Mouse (Mus musculus) heart, embryonic 14.5 days (tissue): ENCODE measurements around the gene Prdm13. TPM values are rescaled to one million over a fixed set of nuclear protein-coding genes. Genes with fewer than 3 reads are reported as not detected.
A peak's percentile ranks its signal among the peaks of the same experiment; 100 is the strongest.

Experiments used
- ATAC-seq: fragments of 200-750 bp; cut with Nextera tagmentation; 2 replicates; pipeline ENCODE4 v1.8.0; 2017; ENCODE audit warnings: low read depth, moderate TSS enrichment; ENCODE audit not compliant: insufficient number of reproducible peaks, insufficient read depth, low FRiP score
- H3K27ac ChIP-seq, 2 experiments: fragments of 200-500 bp in 1 of 2; fragments of 300-500 bp in 1 of 2; sonication (generic) in 1 of 2; replicated peaks in 1 of 2; 2 replicates each; pipeline ENCODE4 v1.5.1; 2012 to 2014; ENCODE audit warnings: low read depth in 2 of 2, low read length in 2 of 2, control low read depth in 1 of 2, mild to moderate bottlenecking in 1 of 2, mixed read lengths in 1 of 2; ENCODE audit not compliant: control insufficient read depth in 1 of 2, insufficient read depth in 1 of 2
- H3K27me3 ChIP-seq: fragments of 300-500 bp; sonication (generic); 2 replicates; pipeline ENCODE4 v1.6.1; 2014; ENCODE audit warnings: mild to moderate bottlenecking, low read length, control low read depth; ENCODE audit not compliant: control insufficient read depth, insufficient read depth
- H3K36me3 ChIP-seq: fragments of 300-500 bp; sonication (generic); 2 replicates; pipeline ENCODE4 v1.6.1; 2014; ENCODE audit warnings: mild to moderate bottlenecking, control low read depth, low read length, mixed read lengths; ENCODE audit not compliant: control insufficient read depth, insufficient read depth
- H3K4me1 ChIP-seq, 2 experiments: fragments of 200-500 bp in 1 of 2; fragments of 300-500 bp in 1 of 2; sonication (generic) in 1 of 2; 2 replicates each; pipeline ENCODE4 v1.6.1; 2012 to 2014; ENCODE audit warnings: low read length in 2 of 2, control low read depth in 1 of 2, mixed read lengths in 1 of 2; ENCODE audit not compliant: control insufficient read depth in 2 of 2, insufficient read depth in 2 of 2
- H3K4me2 ChIP-seq: fragments of 300-500 bp; sonication (generic); 2 replicates; pipeline ENCODE4 v1.6.1; 2014; ENCODE audit warnings: mild to moderate bottlenecking, low read length
- H3K4me3 ChIP-seq, 2 experiments: fragments of 200-500 bp in 1 of 2; fragments of 300-500 bp in 1 of 2; sonication (generic) in 1 of 2; 2 replicates each; pipeline ENCODE4 v1.5.1; 2012 to 2014; ENCODE audit warnings: low read length in 2 of 2, mild to moderate bottlenecking in 2 of 2, control low read depth in 1 of 2, low read depth in 1 of 2, moderate library complexity in 1 of 2; ENCODE audit not compliant: control insufficient read depth in 1 of 2, insufficient read depth in 1 of 2
- H3K9ac ChIP-seq: fragments of 300-500 bp; sonication (generic); 2 replicates; pipeline ENCODE4 v1.6.1; 2014; ENCODE audit warnings: mild to moderate bottlenecking, low read length
- H3K9me3 ChIP-seq: fragments of 300-500 bp; sonication (generic); 2 replicates; pipeline ENCODE4 v1.6.1; 2016; ENCODE audit warnings: low read length, control low read depth; ENCODE audit not compliant: control insufficient read depth
- WGBS: fragments of 180-500 bp; shearing (Covaris S2); extraction: QIAGEN DNeasy Blood & Tissue Kit; methylation state at CpG from one replicate; pipeline ENCODE4 v1.1.7; 2014; 5-methylcytosine and 5-hydroxymethylcytosine counted together
- polyA plus RNA-seq: library from polyadenylated mRNA; unstranded; fragments of >200 nt; fragmentation: Nextera tagmentation; extraction: Ambion mirVana; gene quantifications from 2 replicates; pipeline ENCODE4 v1.2.1, GENCODE M21; 2014

Gene Prdm13
- not detected in 2 replicates for polyA plus RNA-seq

DNA sequence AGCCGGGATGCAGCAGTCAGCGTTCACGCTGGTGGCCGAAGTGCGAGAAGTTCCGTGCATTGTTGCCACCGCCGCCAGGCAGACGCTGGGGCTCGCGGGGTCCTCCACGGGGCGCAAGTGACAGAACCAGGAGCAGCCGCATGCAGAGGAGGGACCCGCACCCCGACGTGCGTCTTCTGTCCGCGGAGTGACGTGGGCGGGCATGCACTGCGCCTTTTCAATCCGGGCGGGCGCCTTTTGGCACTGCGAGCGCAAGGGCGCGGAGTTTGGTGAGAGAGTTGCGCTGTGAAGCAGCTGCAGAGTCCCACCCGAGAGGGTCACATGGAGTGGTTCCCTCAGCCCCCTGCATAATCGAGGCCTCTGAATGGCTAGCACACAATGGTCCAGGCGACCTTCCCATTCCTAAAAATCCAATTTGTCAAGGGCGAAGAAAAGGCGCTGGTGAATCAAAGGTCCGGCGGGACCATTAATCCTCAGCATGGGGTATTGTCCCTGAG, at the start of gene Prdm13:
Prdm13 (minus strand) TSS at position 369 of the 497 bp plus-strand sequence.
- H3K4me2 ChIP-seq, result no peak within 1 kb of the TSS
- no peak within 1 kb of the TSS for H3K4me3 ChIP-seq
- peaks cover 99% of the 10 kb centered on the region for H3K27me3 ChIP-seq
- H3K27ac ChIP-seq, result no peak within 1 kb of the TSS
- under 1% methylated on average over 38 of the region's 38 CpGs for WGBS
- no peak within 1 kb of the TSS for H3K9ac ChIP-seq
- no peaks in the 10 kb centered on the region for H3K36me3 ChIP-seq
- peaks cover 0 to 10% of the 10 kb centered on the region in 2 experiments; a peak in 1 of 4 replicates for H3K4me1 ChIP-seq
- no peaks in the 10 kb centered on the region for H3K9me3 ChIP-seq
- ATAC-seq, result no peak; the same call in 1 of the 2 replicates

DNA sequence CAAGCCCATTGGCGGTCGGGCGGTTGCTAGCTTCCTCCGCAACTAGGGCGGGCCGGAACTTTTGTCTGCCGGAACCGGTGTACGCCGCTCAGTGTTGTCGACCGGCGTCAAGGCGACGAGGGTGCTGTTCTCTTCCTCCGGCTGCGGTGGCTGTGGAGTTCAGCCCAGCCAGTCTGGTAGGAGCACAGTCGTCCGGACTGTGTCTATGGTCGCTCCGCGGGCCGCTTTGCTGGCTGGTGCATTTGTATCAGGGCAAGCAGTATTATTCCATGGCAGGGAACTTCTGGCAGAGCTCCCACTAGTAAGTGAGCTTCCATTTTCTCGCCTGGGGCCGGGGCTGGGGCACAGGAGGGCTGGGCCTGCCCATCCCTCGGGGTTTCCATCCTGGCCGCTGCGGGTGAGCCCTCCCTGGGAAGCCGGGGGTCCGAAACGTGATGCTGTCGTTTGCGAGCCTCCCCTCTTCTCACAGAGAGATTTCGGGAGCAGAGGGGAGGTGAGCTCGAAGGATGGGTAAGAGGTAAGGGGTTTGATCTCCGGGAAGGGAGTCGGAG, 41.9 kb upstream of the Prdm13 start, which contains the start of gene Ccnc:
Ccnc (plus strand) TSS at position 87 of the 551 bp plus-strand sequence.
- WGBS, result under 1% methylated on average over 37 of the region's 37 CpGs
- peaks cover under 1% of the 10 kb centered on the region; the same call in 1 of the 2 replicates for H3K36me3 ChIP-seq
- H3K4me3 ChIP-seq, result peak within 1 kb of the TSS; percentile 90 to 91
- H3K9me3 ChIP-seq, result no peaks in the 10 kb centered on the region
- H3K4me1 ChIP-seq, result peaks cover 2 to 5% of the 10 kb centered on the region in 2 experiments; a peak in 3 of 4 replicates
- H3K9ac ChIP-seq, result peak within 1 kb of the TSS; percentile 92
- H3K27ac ChIP-seq, result peak within 1 kb of the TSS; percentile 70 to 79
- no peaks in the 10 kb centered on the region for H3K27me3 ChIP-seq
- peak within 1 kb of the TSS; percentile 81 for H3K4me2 ChIP-seq
- ATAC-seq, result peak; percentile 94

DNA sequence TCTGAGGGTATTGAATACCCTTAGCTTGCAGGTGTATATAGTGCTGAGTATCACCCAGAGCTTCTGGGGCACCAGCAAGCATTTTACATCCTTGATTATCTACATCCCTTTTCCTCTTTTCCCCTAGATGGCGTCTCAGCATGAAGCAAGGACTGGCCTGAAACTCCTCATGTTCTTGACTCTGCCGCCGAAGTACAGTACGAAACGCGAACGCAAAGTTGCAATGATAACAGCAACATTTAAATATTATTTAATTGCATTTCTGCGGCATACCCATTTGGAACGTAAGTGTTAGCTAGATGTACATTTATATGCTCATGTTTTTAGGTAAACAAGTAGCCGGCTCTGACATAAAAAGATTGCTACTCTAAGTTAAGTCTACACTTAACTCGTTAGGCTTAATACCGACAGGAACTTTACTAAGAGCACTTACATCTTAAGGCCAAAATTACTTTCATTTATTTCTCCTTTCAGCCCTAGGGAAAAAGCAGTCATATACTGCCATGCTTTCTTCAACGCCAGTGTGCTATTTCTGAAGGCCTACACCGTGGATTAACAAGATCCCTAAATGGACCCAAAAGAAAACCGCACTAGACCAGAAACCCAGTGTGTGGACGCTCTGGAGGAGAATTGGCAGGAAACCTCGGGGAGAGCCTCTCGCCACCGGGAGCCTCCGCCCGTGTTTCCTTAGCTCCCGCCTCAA, 41.3 kb upstream of the Prdm13 start:
- no peaks in the 10 kb centered on the region for H3K27me3 ChIP-seq

DNA sequence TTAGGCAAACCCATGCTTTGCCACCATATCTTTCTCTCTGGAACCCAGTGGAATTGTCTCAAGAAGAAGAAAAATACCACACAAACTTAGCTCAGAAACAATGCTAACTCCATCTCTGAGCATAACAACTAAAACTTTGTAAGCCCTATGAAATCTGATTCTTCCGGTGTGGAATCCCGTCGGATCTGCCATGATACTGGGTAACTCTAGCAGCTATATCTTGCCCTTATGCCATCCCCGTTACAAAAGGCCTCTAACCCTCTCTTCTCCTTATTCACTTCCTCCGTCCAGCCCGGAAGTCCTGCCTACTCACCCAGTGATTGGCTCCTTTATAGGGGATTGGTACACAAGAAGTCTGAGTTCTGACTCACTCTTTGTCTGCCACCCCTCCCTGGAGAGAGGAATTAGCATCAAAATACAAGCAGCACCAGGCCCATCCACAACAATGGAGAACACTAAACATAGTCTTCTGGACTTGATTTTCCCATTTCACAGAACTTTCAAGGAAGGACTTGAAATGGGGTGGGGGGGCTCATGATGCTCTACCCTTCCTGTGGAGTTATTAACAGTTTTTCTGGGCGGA, 37.1 kb upstream of the Prdm13 start:
- H3K4me2 ChIP-seq, result no peak overlapping the region
- H3K36me3 ChIP-seq, result no peaks in the 10 kb centered on the region
- H3K9ac ChIP-seq, result no peak overlapping the region
- no peaks in the 10 kb centered on the region for H3K4me1 ChIP-seq
- no peak overlapping the region for H3K27ac ChIP-seq
- 57% methylated on average over 7 of the region's 7 CpGs for WGBS
- H3K27me3 ChIP-seq, result no peaks in the 10 kb centered on the region; the same call in 1 of the 2 replicates
- no peak overlapping the region for H3K4me3 ChIP-seq
- ATAC-seq, result no peak
- no peaks in the 10 kb centered on the region for H3K9me3 ChIP-seq

More for the DNA sequence above, 41.3 kb upstream of the Prdm13 start:
- peaks cover 2 to 5% of the 10 kb centered on the region in 2 experiments; a peak in 3 of 4 replicates for H3K4me1 ChIP-seq
- peak overlapping the region; percentile 65 to 70 for H3K27ac ChIP-seq
- H3K4me2 ChIP-seq, result peak overlapping the region; percentile 81
- 1% methylated on average over 22 of the region's 22 CpGs for WGBS
- H3K9me3 ChIP-seq, result no peaks in the 10 kb centered on the region
- peak overlapping the region; percentile 90 to 91 for H3K4me3 ChIP-seq
- peak overlapping the region; percentile 92 for H3K9ac ChIP-seq
- H3K36me3 ChIP-seq, result no peaks in the 10 kb centered on the region
- ATAC-seq, result no peak

DNA sequence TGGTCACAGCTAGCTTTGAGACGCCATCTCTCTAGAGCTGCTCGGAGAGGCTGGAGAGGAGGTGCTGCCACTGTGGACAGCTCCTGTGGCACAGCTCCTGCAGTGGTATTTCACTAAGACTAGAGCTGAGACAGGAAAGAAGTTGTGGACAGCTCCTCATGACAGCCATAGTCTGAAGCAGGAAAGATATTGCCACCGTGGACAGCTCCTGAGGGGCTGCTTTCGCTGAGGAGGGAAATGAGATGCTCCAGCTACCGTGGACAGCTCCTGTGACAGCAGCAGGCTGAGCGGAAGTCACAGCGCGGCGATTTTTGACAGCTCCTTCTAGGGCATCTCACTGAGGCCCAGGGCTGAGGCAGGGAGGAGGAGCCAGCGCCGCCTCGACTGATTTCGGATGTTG, 26.4 kb upstream of the Prdm13 start:
- no peak overlapping the region for H3K27ac ChIP-seq

DNA sequence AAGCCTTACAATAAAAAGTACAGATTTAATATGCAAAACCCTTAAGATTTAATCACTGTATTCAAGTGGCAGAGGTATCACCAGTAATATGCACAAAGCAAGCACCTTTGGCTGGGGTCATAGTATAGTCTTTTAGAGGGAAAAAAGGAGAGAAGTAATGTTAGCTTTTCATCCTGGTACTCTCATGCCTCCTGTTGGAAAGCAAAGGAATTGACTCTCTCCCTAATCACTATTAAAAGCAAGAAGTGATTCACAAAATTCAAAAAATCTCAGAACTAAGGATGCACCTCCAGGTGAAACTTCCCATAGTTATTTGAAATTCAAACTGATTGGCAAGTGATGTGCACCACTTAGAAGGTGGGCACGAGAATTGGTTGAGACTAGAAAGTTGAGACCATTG, 19.3 kb upstream of the Prdm13 start:
- Histone ChIP-seq H3K9me3 (no peaks in the 10 kb centered on the region), H3K9ac (no peak overlapping the region), H3K27ac (no peak overlapping the region), H3K4me1 (no peaks in the 10 kb centered on the region), H3K36me3 (no peaks in the 10 kb centered on the region), H3K4me2 (no peak overlapping the region), H3K4me3 (no peak overlapping the region), H3K27me3 (no peaks in the 10 kb centered on the region)
- ATAC-seq, result no peak
- 49% methylated on average over 1 of the region's 1 CpGs for WGBS

More for the DNA sequence above, 26.4 kb upstream of the Prdm13 start:
- ATAC-seq, result peak; percentile 87
- H3K4me1 ChIP-seq, result no peaks in the 10 kb centered on the region
- WGBS, result 2% methylated on average over 13 of the region's 13 CpGs
- peak overlapping the region; percentile 40; the same call in 1 of the 2 replicates for H3K4me2 ChIP-seq
- no peak overlapping the region for H3K9ac ChIP-seq
- no peak overlapping the region for H3K4me3 ChIP-seq
- no peaks in the 10 kb centered on the region for H3K27me3 ChIP-seq
- no peaks in the 10 kb centered on the region for H3K9me3 ChIP-seq
- no peaks in the 10 kb centered on the region for H3K36me3 ChIP-seq

DNA sequence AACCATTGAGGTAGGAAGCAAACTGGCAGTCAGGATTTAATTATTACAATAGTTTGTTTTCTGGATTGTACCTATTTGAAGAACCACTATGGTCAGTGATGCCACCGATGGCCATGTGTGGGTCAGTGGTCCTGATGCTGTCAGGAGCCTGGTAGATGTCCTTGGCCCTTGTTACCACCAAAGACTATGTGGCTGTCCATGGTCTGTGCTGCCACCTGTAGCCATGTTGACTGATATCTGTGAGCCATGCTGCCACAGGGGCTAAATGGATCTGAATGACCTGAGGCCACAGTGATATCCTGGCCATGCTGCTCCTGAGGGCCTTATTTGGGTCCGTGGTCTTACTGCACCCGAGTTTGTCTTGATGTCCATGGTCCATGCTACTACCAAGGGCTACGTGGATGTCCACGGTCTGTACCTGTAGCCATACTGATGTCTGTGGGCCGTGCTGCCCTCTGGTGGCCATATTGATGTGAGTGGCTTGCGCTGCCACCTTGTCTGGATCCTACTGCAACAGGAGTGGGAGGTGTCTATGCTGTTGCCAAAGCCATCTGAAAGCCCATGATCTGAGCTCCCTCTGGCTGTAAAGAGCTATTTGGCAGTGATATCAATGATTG, 10.0 kb upstream of the Prdm13 start:
- WGBS, result 23% methylated on average over 7 of the region's 7 CpGs
- Histone ChIP-seq H3K9ac (no peak overlapping the region), H3K27ac (no peak overlapping the region), H3K36me3 (no peaks in the 10 kb centered on the region), H3K4me3 (no peak overlapping the region), H3K27me3 (peaks cover 33% of the 10 kb centered on the region), H3K4me1 (no peaks in the 10 kb centered on the region), H3K4me2 (no peak overlapping the region), H3K9me3 (no peaks in the 10 kb centered on the region)
- no peak for ATAC-seq
